Mouse (Mus musculus) NIH3T3 (cell line): Measurements from ENCODE around the gene Mad1l1.
"Not testable (repeated sequence)": the region's sequence is repeated elsewhere in the genome, so short reads cannot be mapped to it uniquely, and the experiment has no call there.

Experiments
- DNase-seq: peaks from one replicate; pipeline ENCODE4 v3.0.0-alpha.2; 2012; ENCODE audit warnings: low read depth

Gene Mad1l1

DNA sequence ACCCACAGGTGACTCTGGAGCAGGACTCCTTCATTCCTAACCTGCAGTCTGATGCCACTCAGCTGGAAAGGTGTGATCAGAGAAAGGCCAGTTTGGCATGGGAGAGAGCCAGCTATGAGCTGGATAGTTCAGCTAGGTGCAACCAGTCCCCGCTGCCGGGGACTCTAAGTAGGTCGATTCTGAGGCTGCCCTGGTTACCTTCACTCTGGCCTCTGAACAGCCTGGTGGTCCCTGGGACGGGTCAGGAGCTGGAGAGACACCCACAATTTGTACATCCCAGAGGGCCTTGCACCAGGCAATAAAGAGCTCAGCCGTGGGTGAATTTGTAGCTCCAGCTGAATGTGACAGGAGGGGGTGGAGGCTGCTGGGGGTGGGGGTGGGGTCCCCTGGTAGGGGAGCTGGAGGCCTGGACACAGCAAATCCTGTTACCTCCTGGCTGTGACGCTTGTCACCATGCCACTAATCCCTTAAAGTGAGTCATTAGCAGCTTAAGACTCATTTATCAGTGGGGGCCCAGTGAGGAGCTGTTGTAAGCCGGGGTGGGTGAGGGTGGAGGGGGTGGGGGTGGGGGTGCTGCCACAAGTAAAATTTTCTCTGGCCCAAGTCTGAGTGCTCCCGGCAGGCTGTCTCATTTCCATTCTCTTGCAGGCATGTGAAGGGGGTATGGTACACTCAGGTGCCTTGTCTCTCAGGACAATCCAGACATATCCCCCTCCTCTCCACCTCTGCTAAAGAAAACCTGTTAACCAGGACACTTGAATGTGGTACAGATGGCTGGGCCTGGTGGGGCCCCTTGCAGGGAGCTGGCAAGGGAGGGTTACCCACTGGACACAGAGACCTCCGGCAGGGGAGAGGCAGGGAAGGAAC is 313.5 kb downstream of the Mad1l1 start:
- no peak for DNase-seq

DNA sequence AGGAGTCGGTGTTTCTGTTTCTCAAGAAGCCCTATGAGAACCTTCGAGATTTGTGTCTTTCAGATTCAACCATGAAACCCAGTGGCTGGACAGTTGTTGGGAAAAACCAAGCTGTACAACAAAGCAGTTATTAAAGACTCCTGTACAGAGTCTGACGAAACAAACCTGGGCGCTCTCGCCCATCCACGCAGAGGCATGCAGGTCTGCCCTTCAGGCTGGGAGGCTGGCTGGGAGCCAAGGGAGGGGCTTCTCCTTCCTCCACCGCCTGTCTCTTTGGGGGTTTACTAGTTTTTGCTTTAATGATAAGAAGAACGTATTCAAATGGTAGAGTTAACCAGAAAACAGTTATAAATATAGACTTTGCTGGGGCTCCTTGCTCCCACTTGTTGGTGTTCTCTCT is 314.5 kb downstream of the Mad1l1 start:
- no peak for DNase-seq

DNA sequence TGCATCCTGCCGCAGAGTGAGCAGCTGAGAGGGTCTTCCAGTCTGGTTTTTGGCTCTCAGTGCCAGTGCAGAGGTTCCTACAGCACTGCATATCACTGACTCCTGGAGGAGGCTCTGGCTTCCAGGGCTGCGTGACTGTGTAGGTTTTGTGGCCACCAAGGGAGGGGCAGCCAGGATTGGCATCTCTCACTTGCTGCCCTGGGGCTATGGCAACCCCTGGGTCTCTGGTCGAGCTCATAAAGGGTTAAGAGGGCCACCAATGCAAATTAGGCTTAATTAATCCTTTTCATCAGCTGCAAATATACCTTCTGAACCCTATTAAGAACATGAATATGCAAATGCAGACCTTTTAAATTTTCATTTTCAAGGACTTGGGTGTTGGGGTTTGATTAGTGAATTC is 318.8 kb downstream of the Mad1l1 start:
- no peak for DNase-seq

DNA sequence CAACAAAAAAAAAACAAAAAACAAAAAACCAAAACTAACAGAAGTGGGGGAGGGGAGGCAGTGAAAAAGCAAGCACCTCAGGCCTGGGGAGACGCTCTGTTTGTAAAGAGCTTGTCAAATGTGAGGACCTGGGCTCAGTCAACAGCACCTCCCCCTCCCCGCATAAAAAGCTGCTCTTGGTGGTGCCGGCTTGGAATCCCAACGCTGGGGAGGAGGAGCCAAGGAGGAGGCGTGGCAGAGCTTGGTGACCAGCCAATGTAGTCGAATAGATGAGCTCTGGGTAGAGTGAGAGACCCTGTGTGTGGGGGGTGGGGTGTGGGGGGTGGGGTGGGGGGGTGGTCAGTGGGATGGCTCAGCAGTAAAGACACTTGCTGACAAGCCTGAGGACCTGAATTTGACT is 322.4 kb downstream of the Mad1l1 start:
- no peak for DNase-seq

DNA sequence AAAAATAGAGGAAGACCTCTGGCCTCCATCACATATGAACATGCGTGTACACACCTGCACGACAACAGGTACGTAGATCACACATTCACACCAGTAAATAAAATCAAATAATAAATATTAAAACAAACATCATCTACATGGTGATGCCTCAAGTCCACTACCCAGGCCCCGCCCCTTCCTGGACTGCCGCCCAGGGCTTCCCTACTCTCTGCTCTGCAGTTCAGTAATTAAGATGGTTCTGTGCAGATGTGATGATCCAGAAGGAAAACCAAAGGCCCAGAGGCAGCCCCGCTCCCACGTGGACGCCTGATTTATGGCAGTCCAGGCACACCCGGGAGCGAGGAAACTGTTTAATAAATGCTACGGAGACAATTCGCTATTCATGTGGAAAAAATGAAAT is 323.0 kb downstream of the Mad1l1 start:
- not testable (repeated sequence) for DNase-seq

DNA sequence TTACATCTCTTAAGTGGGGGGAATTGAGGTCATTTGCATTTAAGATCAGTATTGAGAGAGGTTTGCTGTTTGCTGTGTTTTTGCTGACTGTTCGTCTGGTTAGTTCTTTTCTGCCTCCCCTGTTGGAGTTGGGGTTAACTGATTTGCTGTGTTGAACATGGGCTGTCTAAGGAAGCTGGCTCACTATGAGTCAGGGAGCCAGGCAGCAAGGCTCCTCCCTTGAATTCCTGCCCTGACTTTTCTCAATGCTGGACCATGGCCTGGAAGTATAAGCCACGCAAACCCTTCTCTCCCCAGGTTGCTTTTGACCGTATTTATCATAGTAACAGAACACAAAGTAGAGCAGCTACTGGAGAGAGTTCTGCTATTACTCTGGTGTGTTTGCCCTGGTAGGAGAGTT is 329.8 kb downstream of the Mad1l1 start:
- peak; percentile 67 for DNase-seq

DNA sequence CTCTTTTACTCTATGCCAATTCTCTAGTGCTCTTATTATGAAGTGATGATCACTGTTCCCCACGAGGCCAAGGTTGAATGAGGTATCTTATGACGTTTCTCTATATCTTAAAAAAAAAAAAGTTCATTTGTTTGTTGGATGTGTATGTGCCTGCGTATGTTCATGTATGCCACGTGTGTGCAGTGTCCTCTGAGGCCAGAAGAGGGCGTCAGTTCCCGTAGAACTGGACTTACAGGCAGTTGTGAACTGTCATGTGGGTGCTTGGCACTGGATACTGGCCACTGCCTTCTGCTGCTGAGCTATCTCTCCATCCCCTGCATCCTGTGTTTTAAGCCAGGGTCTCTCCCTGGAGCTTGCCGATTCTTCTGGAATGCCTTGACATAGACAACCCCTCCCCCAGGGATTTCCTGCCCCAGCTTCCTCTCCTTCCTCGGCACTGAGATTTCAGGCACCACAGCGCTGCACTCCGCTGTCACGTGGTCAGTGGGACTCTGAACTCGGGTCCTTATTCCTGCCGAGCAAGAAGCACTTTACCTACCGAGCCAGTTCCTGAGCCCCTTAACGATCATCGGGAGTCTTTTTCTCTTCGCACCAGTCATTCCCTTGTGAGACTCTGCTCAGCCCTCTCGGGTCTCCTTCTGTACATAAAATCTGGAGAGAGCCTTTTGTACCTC is 336.1 kb downstream of the Mad1l1 start:
- DNase-seq: no peak

DNA sequence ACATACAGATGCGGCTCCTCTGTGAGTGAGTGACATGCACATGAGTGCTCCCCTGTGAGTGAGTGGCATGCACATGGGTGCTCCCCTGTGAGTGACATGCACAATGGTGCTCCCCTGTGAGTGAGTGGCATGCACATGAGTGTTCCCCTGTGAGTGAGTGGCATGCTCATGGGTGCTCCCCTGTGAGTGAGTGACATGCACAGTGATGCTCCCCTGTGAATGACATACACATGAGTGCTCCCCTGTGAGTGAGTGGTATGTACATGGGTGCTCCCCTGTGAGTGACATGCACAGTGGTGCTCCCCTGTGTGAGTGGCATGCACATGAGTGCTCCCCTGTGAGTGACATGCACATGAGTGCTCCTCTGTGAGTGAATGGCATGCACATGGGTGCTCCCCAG is 339.4 kb downstream of the Mad1l1 start:
- DNase-seq: peak; percentile 23

DNA sequence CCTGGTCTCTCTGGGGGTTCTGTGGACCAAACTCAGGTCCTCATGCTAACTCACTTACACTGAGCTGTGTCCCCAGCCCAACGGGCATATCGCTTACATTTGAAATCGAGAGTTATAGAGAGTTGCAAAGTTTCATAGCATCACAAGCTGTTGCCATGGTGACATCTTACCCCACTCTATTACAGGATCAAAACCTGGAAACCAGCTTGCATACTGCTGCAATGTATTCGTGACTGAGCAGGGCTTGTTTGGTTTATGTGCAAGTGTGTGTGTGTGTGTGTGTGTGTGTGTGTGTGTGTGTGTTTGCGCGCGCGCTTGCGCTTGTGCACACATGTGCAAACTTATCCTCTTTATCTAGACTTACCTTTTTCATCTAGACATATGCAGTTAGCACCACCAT is 342.0 kb downstream of the Mad1l1 start:
- DNase-seq: no peak

DNA sequence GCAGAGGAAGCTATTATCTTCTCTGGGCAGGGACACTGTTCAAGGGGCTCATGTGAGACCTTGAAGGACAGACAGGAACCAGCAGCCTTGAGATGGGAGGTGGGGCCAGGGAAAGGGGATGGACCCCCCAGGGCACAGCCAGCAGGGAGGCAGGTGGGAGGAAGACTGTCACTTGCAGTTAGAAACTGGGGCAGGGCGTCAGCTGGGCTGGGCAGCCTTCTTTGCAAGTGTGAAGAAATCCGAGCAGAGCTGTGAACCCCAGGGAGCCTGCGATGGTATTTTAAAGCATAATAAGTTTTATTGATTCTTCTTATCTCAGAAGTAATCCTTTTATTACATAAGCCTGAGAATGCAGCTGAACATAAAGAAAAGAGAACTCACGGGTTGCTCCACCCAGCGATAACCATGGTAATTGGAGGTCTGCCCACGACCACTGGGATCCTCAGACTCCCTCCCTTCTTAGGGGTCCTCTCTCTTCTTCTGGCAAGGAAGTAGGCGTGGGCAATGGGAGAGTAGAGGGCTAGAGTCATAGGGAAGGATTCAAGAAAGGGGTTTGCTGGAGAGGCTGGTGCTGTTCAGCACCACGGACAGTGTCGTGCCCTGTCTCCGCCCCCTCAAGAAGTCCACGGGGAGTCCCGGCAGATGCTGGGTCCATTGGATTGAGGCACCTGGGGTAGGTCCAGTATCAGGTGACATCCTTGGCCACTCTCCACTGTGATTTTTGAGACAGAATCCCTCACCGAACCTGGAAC is 342.7 kb downstream of the Mad1l1 start:
- peak; percentile 55 for DNase-seq

DNA sequence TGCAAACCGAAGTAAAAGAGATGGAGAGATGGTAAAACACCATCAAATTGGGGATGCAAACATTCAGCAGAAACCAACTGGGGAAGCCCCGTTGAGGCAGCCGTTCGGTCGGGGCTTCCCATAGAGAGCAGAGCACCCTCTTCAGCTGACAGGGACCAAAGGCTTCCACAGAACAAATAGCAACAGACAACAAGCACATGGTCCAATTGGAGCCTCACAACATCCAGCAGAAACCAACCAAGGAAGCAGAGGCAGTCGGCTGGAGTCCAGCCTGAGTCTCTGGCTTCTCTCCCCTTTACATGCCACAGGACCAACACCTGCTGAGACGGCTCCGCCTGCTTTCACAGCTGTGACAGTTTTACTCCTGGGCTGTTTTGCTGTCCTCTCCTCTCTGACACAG is 343.9 kb downstream of the Mad1l1 start:
- no peak for DNase-seq

DNA sequence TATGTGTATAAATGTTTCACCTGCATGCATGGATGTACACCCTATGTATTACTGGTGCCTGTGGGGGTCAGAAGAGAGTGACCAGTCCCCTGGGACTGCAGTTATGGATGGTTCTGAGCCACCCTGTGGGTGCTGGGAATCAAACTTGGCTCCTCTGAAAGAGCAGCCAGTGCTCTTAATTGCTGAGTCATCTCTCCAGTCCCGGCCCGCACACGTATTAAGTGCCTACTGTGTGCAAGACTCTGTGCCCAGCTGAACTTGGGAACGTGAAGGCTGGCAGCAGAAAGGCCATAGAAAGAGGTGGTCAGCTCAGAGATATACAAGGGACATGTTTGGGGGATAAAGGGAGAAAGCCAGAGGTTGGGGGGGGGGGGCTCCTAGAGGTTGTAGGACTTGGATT is 344.8 kb downstream of the Mad1l1 start:
- DNase-seq: no peak

DNA sequence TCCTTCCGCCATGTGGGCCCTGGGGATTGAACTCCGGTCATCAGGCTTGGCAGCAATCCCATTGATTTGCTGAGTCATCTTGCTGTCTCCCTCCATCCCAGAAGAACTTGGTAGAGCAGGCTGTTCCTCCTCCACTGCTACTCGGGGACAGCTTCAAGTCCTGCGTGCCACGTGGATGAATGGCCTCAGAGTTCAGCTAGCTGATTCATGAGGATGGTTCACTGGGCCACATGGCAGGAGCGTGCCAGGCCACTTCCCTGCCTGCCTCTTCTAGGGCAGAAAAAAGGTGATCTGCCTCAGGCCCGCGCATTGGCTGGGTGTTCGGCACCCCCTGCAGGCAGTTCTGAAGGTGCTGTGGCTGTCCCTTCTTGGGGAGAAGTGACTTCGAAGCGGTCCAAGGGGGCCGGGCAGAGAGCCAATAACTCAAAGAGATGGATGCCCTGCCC is 351.1 kb downstream of the Mad1l1 start:
- DNase-seq: peak; percentile 73

DNA sequence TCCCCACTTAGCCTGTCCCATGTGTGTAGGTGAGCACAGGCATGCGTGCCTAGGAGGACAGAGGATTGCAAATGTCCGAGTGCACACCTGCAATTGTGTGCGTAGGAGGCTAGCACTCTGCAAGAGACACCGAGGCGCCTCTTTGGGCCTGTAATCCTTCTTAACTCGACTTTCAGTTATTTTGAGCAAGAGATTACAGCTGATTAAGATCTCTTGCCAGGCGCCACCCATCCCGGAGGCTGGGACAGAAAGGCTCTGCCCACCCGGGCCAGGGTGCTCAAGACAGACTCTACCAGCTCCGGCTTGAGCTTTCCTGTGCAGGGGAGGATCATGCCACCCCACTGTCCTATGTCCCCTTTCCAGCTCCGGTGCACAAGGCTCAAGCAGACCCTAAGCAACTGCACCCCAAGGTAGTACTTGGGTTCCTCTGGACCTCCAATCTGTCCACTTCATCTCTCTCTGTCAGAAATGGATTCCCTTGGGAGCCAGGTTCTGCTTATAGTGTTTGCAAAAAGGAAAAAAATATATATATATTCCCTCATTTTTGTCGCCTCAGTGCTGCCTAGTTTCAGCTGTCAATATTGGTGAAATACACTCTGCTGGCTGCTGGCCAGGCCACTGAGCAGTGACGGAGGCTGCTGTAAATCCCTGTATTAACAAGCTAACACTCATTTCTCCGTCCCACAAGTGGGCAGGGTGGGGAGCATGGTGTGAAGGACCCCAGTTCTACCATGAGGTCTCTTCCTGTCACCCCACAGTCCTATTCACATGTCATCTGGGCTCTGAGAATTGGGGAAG is 352.0 kb downstream of the Mad1l1 start:
- DNase-seq: peak; percentile 32

DNA sequence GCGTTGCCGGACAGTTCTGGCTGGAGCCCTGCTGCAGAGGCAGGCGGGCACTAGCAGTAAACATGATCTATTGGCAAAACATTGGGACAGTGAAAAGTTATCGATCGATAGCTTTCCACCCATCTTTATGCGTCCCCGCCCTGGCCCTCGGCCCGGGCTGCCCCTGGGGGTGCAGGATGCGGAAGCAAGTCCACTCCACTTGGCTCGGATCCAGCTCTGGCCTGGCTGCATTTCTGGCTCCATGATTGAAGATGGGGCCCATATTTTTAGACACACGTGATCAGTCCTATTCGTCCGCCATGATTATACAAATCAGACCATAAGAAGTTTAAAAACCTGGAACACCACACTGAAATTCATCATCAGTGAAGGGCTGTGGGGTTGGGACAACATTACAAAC is 355.8 kb downstream of the Mad1l1 start:
- DNase-seq: no peak

DNA sequence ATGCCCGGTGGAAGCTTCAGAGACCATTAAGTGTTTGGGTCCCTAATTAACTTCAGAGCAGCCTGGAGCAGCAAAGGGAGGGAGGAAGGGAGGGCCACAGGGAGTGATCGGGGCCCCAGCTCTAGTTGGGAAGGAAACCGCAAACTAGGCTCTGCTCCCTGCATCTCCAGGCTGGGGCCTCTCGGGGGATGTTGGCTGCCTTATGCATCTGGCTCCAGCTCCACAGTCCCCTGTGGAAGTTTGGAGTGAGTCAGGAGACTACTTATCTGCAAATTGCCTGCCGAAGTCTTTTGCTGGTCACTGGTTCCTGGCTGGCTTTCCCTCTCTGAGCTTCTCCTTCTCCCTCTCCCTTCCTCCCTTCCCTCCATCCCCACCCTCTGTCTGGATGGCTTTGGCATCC is 357.0 kb downstream of the Mad1l1 start:
- DNase-seq: peak; percentile 75

DNA sequence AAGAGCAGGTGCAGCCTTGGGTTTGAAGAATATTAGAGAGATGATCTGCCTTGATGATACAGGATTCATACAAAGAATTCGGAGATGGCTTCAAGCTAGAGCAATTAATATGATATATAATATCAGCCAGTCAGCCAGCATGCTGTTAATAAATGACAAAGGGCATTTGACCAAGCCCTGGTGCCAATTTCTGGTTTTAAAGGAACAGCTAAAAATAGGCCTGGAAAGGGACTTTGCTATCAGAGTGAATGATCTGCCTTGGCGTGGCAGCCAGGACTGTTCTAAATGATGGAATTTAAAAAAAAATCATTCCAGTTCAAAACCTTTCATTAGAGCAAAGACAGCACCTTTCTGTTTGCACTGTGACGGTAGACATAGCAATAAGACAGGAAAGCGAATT is 361.6 kb downstream of the Mad1l1 start:
- no peak for DNase-seq
